Mouse (Mus musculus) pancreas, adult 10 weeks (tissue): ENCODE measurements around the gene Tab3. TPM values are rescaled to one million over a fixed set of nuclear protein-coding genes. Genes with fewer than 3 reads are reported as not detected.

Experiments
- polyA plus RNA-seq: library from polyadenylated mRNA; stranded (reverse); fragments of 350-450 nt; fragmentation: Illumina TruSeq; extraction: RNeasy Lipid Tissue Mini Kit (QIAGEN cat#74804); gene quantifications from one replicate; pipeline ENCODE4 v1.2.3, GENCODE M21; 2015; ENCODE audit warnings: low read depth, low replicate concordance; ENCODE audit not compliant: insufficient read depth

Gene Tab3
- polyA plus RNA-seq = 1.1 TPM

DNA sequence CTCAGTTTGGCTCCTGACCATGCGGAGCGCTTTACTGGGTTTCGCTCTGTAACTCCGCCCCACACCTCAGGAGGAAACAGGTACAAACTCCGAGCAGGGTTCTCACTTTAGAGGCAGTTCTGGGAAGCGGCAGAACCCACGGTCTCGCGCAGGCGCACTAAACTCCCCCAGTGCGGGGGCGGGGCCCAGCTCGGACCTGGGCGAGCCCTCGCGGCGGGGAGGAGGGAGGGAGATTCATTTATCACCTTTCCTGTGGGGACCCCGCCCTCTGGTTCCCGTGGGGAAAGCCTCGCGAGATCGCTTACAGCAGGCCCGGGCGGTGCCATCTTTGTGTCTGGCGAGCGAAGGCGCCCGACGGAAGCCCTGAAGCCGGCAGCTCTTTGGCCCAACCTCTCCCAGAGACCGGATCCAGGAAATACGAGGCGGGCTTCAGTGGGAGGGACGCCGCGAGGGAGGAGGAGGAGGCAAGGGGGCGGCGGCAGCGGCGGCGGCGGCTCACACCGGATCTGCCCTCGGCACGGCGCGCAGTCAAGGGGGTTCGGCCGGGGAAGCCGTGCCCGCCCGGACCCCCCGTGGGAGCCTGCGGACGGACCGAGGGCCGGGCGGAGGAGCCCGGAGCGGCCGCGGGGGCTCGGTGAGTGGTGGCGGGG is at the start of gene Tab3:
Gene Tab3, plus strand, starts transcription at position 491 of the 650 bp plus-strand sequence.

Other genes starting within 250 kb of the Tab3 start
- 0.46 TPM for gene Gk, start 202.8 kb downstream of the Tab3 start, polyA plus RNA-seq